Mouse (Mus musculus): ENCODE results near the gene Adamts7. TPM values are rescaled to one million over a fixed set of nuclear protein-coding genes. Genes with fewer than 3 reads are reported as not detected.

The Adamts7 gene
- polyA plus RNA-seq, 1 experiment from 2014 or later: 14.9 TPM

DNA sequence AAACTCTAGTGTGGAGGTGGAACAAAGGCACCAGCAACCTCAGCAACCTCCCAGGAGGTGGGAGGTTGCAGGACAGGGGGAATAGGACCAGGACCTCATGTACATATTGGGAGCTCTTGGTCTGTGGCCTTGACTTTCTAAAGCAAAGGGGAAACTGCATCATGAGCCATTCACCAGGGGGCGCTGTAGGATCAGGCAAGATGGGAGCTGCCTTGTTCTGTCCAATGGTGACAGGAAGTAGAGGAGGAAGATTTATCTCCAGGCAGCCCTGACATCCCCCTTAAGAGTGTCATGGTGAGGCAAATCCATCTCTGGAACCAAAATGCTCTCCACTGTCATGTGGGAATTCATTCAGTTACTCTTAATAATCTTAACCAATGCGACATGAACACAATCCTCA, 43.6 kb downstream of the Adamts7 start:
- no peak overlapping the region for H3K27ac ChIP-seq (replicated peaks)
- no peaks in the 10 kb centered on the region for H3K27me3 ChIP-seq (replicated peaks; ENCODE audit: low read depth, poor library complexity, severe bottlenecking)
- peaks cover 53% of the 10 kb centered on the region for H3K36me3 ChIP-seq (replicated peaks)
- no peak overlapping the region for H3K4me3 ChIP-seq
- DNase-seq (ENCODE audit: low spot score): peak; percentile 81
- H3K9me3 ChIP-seq: no peaks in the 10 kb centered on the region
- peaks cover 3% of the 10 kb centered on the region; the same call in 1 of the 2 replicates for H3K4me1 ChIP-seq
- WGBS: 45% methylated on average over 2 of the region's 2 CpGs

GRCm38 (mm10) chr9:90207808-90208207, 44.9 kb downstream of the Adamts7 start:
- H3K36me3 ChIP-seq (replicated peaks): peaks cover 42% of the 10 kb centered on the region
- no peak for DNase-seq (ENCODE audit: low spot score)
- H3K27me3 ChIP-seq (replicated peaks; ENCODE audit: low read depth, poor library complexity, severe bottlenecking): no peaks in the 10 kb centered on the region
- no peak overlapping the region for H3K27ac ChIP-seq (replicated peaks)
- H3K9me3 ChIP-seq: no peaks in the 10 kb centered on the region
- no peaks in the 10 kb centered on the region for H3K4me1 ChIP-seq
- H3K4me3 ChIP-seq: no peak overlapping the region
- WGBS: 89% methylated on average over 8 of the region's 8 CpGs

GRCm38 (mm10) chr9:90208655-90209054, 45.8 kb downstream of the Adamts7 start:
- Histone ChIP-seq H3K27ac (replicated peaks) (no peak overlapping the region), H3K9me3 (no peaks in the 10 kb centered on the region), H3K36me3 (replicated peaks) (peaks cover 44% of the 10 kb centered on the region), H3K4me3 (no peak overlapping the region), H3K27me3 (replicated peaks; ENCODE audit: low read depth, poor library complexity, severe bottlenecking) (no peaks in the 10 kb centered on the region), H3K4me1 (no peaks in the 10 kb centered on the region)
- DNase-seq (ENCODE audit: low spot score): no peak
- 86% methylated on average over 6 of the region's 6 CpGs for WGBS

GRCm38 (mm10) chr9:90213127-90213526, 50.3 kb downstream of the Adamts7 start:
- Histone ChIP-seq H3K27ac (replicated peaks) (no peak overlapping the region), H3K36me3 (replicated peaks) (peaks cover 41% of the 10 kb centered on the region), H3K27me3 (replicated peaks; ENCODE audit: low read depth, poor library complexity, severe bottlenecking) (no peaks in the 10 kb centered on the region), H3K4me3 (no peak overlapping the region), H3K4me1 (no peaks in the 10 kb centered on the region), H3K9me3 (no peaks in the 10 kb centered on the region)
- DNase-seq (ENCODE audit: low spot score): no peak
- 85% methylated on average over 3 of the region's 3 CpGs for WGBS

DNA sequence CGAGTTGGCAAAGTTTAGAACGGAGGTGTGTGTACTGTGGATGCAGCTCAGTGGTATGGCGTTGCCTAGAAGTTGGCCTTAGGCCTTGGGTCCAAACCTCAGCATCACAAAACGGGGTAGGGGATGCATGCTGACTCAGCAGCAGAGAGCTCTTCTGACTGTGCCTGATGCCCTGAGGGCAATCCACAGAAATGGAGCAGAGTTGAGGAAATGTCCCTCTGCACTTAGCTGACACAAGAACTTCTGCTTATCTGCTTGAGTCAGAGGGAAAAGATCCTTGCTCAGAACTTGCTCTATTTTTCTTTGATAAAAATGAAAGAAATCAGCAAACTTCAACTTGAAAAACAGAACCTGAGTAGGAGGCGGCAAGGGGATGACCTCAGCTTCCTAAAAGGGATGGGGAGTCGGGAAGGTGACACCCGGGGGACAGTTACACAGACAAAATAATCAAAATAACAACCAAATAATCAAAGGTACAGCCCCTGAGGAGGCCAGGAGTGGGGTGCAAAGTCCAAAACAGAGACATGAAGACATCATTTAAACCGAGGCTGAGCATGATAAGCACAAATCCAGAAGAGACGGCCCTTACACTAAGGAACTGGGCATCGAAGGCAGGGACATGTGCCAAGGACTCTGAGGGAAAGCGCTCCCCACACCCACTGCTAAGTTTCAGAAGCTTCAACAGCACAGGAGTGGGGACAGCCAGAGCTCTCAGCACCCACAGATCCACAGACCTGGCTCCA, 53.6 kb downstream of the Adamts7 start:
- 80% methylated on average over 11 of the region's 11 CpGs for WGBS
- DNase-seq (ENCODE audit: low spot score): no peak
- H3K36me3 ChIP-seq (replicated peaks): peaks cover 38% of the 10 kb centered on the region

GRCm38 (mm10) chr9:90217501-90217900, 54.6 kb downstream of the Adamts7 start:
- Histone ChIP-seq H3K27ac (replicated peaks) (no peak overlapping the region), H3K4me1 (no peaks in the 10 kb centered on the region), H3K36me3 (replicated peaks) (peaks cover 46% of the 10 kb centered on the region), H3K4me3 (no peak overlapping the region), H3K27me3 (replicated peaks; ENCODE audit: low read depth, poor library complexity, severe bottlenecking) (no peaks in the 10 kb centered on the region), H3K9me3 (no peaks in the 10 kb centered on the region)
- WGBS: 55% methylated on average over 4 of the region's 4 CpGs
- DNase-seq (ENCODE audit: low spot score): no peak

More for the DNA sequence above, 53.6 kb downstream of the Adamts7 start:
- Histone ChIP-seq H3K9me3 (no peaks in the 10 kb centered on the region), H3K27ac (replicated peaks) (no peak overlapping the region), H3K4me3 (no peak overlapping the region), H3K27me3 (replicated peaks; ENCODE audit: low read depth, poor library complexity, severe bottlenecking) (no peaks in the 10 kb centered on the region), H3K4me1 (no peaks in the 10 kb centered on the region)

- H3K4me3 ChIP-seq: no peak overlapping the region
- 89% methylated on average over 3 of the region's 3 CpGs for WGBS
- no peaks in the 10 kb centered on the region for H3K27me3 ChIP-seq (replicated peaks; ENCODE audit: low read depth, poor library complexity, severe bottlenecking)
- no peaks in the 10 kb centered on the region for H3K9me3 ChIP-seq
- H3K36me3 ChIP-seq (replicated peaks): peaks cover 46% of the 10 kb centered on the region
- DNase-seq (ENCODE audit: low spot score): no peak
- H3K4me1 ChIP-seq: no peaks in the 10 kb centered on the region
- H3K27ac ChIP-seq (replicated peaks): no peak overlapping the region
Measured at GRCm38 (mm10) chr9:90222275-90222674, 59.4 kb downstream of the Adamts7 start.

DNA sequence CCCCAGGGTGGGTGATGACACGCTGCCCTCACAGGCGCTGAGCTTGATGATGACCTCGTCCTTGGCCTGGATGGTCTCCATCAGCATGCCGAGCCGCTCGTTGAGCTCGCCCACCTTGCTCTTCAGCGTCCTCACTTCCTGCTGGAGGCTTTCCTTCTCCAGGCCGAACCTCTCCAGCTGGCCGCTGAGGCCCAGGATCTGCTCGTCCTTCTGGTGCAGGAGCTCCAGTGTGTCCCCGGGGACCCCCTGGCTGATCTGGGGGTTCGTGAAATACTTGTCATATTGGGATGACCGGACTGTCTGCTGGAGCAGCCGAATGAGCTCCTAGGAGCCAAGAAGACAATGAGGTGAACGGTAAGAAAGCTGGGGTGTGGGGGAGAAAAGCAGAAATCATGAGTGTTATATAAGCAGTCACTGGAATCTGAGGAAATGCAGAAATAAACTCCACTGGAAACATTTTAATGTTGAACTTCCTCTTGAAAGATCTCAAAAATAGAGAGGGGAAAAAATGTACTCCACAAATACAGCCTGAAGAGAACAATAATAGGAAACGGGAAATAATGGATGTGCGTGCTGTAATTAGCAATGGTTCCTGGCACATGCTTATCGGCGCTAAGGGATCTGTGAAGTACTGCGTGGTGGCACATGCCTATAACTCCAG, 63.3 kb downstream of the Adamts7 start:
- Histone ChIP-seq H3K4me1 (no peaks in the 10 kb centered on the region), H3K4me3 (no peak overlapping the region), H3K36me3 (replicated peaks) (peaks cover 30% of the 10 kb centered on the region), H3K9me3 (no peaks in the 10 kb centered on the region), H3K27ac (replicated peaks) (no peak overlapping the region), H3K27me3 (replicated peaks; ENCODE audit: low read depth, poor library complexity, severe bottlenecking) (no peaks in the 10 kb centered on the region)
- 94% methylated on average over 21 of the region's 21 CpGs for WGBS
- DNase-seq (ENCODE audit: low spot score): no peak

DNA sequence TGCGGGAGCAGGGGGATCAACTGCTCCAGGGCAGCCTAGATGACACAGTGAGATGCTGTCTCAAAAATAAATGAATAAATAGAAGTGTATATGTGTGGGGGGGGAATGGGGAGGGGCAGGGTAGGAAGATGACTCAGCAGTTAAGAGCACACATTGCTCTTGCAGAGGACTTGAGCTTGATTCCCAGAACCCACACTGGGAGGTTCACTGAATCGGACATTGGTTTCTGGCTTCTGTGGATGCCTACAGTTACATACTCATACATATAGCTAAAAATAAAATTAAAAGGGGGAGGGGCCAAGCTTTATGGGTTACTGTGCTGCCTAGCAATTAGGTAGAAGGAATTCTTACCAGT, 63.9 kb downstream of the Adamts7 start:
- Histone ChIP-seq H3K27ac (replicated peaks) (no peak overlapping the region), H3K4me1 (no peaks in the 10 kb centered on the region), H3K36me3 (replicated peaks) (peaks cover 29% of the 10 kb centered on the region), H3K9me3 (no peaks in the 10 kb centered on the region), H3K27me3 (replicated peaks; ENCODE audit: low read depth, poor library complexity, severe bottlenecking) (no peaks in the 10 kb centered on the region), H3K4me3 (no peak overlapping the region)
- 96% methylated on average over 2 of the region's 2 CpGs for WGBS
- DNase-seq (ENCODE audit: low spot score): no peak

DNA sequence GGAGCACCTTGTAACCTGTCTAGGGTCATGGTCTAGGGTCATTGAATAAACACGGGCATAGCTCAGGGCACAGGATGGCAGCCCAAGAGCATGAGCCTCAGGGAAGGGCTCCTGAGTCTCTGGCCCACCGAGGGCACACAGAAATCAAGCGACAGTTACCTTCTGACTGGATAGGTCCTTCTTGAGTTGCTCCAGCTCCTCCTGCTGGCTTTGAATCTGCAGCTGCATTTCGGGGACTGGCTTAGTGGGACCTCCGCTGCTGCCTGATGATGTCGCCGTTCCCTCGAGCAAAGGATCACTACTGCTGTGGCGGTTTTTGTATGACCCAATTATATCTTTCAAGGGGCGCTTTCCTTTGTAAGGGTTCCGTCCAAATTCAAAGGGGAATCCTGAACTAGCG, 64.3 kb downstream of the Adamts7 start:
- Histone ChIP-seq H3K36me3 (replicated peaks) (peaks cover 25% of the 10 kb centered on the region), H3K4me1 (no peaks in the 10 kb centered on the region), H3K4me3 (no peak overlapping the region), H3K27ac (replicated peaks) (no peak overlapping the region), H3K9me3 (no peaks in the 10 kb centered on the region), H3K27me3 (replicated peaks; ENCODE audit: low read depth, poor library complexity, severe bottlenecking) (no peaks in the 10 kb centered on the region)
- WGBS: 80% methylated on average over 12 of the region's 12 CpGs
- DNase-seq (ENCODE audit: low spot score): no peak

DNA sequence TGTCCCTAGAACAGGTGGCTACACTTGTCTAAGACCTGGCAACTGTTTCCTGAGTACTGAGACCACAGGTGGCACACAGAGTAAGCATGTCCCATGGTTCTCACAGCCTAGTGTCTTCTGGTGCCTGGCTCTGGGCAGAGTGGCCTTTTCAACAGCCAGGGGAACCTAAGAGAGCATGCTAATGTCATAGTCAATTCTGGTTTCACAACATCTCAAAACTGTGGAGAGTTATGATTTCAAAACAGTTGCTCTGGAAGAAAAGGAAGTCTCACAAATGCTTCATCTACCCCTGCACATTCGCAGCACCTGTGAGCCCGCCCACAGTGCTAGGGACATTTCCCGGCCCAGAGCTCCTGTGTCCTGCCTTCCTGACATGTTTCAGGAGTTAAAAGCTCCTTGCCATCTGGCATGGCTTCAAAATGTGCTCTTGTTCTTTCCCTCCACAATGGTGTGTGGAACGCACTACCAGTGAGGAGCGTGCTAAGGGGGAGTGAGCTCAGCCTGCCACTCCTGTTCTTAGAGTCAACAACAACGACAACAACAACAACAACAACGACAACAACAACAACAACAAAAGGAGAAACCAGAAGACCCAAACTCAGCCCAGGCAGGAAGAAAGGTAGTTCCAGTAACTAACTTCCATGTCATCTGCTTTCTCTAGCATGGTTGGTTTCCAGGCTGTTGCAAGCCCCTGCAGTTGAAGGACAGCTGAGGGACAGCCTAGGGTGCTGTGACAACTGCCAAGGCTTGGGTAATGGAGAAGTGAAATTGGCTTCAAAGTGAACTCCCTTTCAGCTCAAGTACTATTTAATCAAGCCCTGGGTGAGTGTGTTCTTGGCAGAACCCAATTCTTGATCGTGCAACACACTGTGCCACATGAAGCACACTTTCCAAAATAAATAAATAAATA, 70.2 kb downstream of the Adamts7 start:
- WGBS: 90% methylated on average over 8 of the region's 8 CpGs
- DNase-seq (ENCODE audit: low spot score): no peak

DNA sequence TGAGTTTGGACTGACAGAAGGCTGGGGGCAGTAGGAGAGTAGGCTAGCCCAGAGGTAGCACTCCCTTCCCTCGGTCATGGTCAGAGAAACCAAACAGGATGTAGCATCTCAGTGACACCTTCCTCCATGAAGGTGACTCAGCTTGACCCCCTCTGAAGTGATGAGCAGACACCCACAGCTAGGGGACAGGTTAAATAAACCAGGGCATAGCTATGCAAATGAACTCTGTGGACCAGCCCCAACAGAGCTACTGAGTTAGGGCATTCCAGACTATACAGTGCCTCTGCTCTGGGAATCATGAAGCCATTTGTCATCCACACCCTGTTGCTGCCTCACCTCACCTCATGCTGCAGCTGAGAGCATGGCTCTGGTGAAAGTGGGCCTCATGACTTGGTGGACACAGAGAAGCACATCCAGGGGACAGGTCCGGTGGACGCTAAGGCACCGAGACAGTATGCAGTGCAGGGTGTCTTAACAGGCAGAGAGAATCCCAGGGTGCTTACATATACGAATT, 71.1 kb downstream of the Adamts7 start:
- Histone ChIP-seq H3K9me3 (no peaks in the 10 kb centered on the region), H3K27ac (replicated peaks) (no peak overlapping the region), H3K4me3 (no peak overlapping the region), H3K27me3 (replicated peaks; ENCODE audit: low read depth, poor library complexity, severe bottlenecking) (no peaks in the 10 kb centered on the region), H3K36me3 (replicated peaks) (peaks cover 8% of the 10 kb centered on the region), H3K4me1 (no peaks in the 10 kb centered on the region)
- DNase-seq (ENCODE audit: low spot score): no peak
- 90% methylated on average over 5 of the region's 5 CpGs for WGBS

More for the DNA sequence above, 70.2 kb downstream of the Adamts7 start:
- H3K4me3 ChIP-seq: no peak overlapping the region
- H3K4me1 ChIP-seq: no peaks in the 10 kb centered on the region
- no peaks in the 10 kb centered on the region for H3K9me3 ChIP-seq
- H3K36me3 ChIP-seq (replicated peaks): peaks cover 5% of the 10 kb centered on the region; the same call in 1 of the 2 replicates
- H3K27ac ChIP-seq (replicated peaks): no peak overlapping the region
- no peaks in the 10 kb centered on the region for H3K27me3 ChIP-seq (replicated peaks; ENCODE audit: low read depth, poor library complexity, severe bottlenecking)

Data from embryonic facial prominence, embryonic 10.5 days (tissue).